Mouse (Mus musculus): Measurements from ENCODE around the gene 4930452B06Rik.

DNA sequence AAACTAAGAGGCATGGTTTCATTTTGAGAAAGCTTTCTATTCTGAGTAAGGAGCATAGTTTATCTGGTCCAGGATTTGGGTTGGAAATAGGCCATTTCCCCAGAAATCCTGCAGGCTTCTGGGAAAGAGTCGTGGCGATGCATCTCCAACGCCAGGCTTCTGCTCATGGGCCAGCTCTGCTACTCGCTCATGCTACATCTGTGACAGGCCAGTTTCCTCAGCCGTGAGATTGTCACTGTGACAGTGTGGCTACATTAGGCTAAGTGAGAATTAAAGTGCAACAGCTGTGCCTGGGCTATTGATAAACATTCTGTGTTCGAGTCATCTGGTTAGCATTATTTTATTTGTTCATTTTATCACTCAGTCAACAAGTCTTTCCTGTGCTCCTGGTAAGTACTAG, 140.8 kb downstream of the 4930452B06Rik start:
- TF ChIP-seq CTCF (IDR thresholded peaks at IDR 0.05; ENCODE audit: low read depth) (no peak), EP300 (IDR thresholded peaks at IDR 0.05; ENCODE audit: low read depth) (no peak)
